Mouse (Mus musculus) forebrain, embryonic 16.5 days (tissue): ENCODE results near the gene Ankrd28. TPM values are rescaled to one million over a fixed set of nuclear protein-coding genes. Genes with fewer than 3 reads are reported as not detected.
A peak's percentile ranks its signal among the peaks of the same experiment; 100 is the strongest.
"Not testable (repeated sequence)": the region's sequence is repeated elsewhere in the genome, so short reads cannot be mapped to it uniquely, and the experiment has no call there.

Experiments
- ATAC-seq: fragments of 200-750 bp; cut with Nextera tagmentation; 2 replicates; pipeline ENCODE4 v1.8.0; 2017; ENCODE audit warnings: mild to moderate bottlenecking, moderate library complexity
- H3K27ac ChIP-seq: fragments of 300-500 bp; sonication (generic); 2 replicates; pipeline ENCODE4 v1.5.1; 2014; ENCODE audit warnings: low read length, control low read depth
- H3K27me3 ChIP-seq: fragments of 300-500 bp; sonication (generic); replicated peaks from 2 replicates; pipeline ENCODE4 v1.6.1; 2014; ENCODE audit warnings: low read length; ENCODE audit not compliant: control insufficient read depth, insufficient read depth
- H3K36me3 ChIP-seq: fragments of 300-500 bp; sonication (generic); 2 replicates; pipeline ENCODE4 v1.6.1; 2014; ENCODE audit not compliant: control insufficient read depth, insufficient read depth
- H3K4me1 ChIP-seq: fragments of 300-500 bp; sonication (generic); replicated peaks from 2 replicates; pipeline ENCODE4 v1.6.1; 2014; ENCODE audit warnings: low read length; ENCODE audit not compliant: control insufficient read depth, insufficient read depth
- H3K4me2 ChIP-seq: fragments of 300-500 bp; sonication (generic); 2 replicates; pipeline ENCODE4 v1.6.1; 2014; ENCODE audit warnings: mild to moderate bottlenecking, low read length, control low read depth
- H3K4me3 ChIP-seq: fragments of 300-500 bp; sonication (generic); replicated peaks from 2 replicates; pipeline ENCODE4 v1.5.1; 2014; ENCODE audit warnings: mild to moderate bottlenecking, low read length, control low read depth
- H3K9ac ChIP-seq: fragments of 300-500 bp; sonication (generic); replicated peaks from 2 replicates; pipeline ENCODE4 v1.6.1; 2014; ENCODE audit warnings: low read depth, low read length, control low read depth
- H3K9me3 ChIP-seq: fragments of 300-500 bp; sonication (generic); 2 replicates; pipeline ENCODE4 v1.6.1; 2016; ENCODE audit warnings: low read length; ENCODE audit not compliant: control insufficient read depth
- WGBS: fragments of 180-500 bp; shearing (Covaris S2); extraction: QIAGEN DNeasy Blood & Tissue Kit; methylation state at CpG from one replicate; pipeline ENCODE4 v1.1.7; 2014; 5-methylcytosine and 5-hydroxymethylcytosine counted together
- polyA plus RNA-seq: library from polyadenylated mRNA; unstranded; fragments of >200 nt; fragmentation: Nextera tagmentation; extraction: Ambion mirVana; gene quantifications from 2 replicates; pipeline ENCODE4 v1.2.1, GENCODE M21; 2015

The Ankrd28 gene
- polyA plus RNA-seq: 12.2 and 12.4 TPM in 2 replicates

DNA sequence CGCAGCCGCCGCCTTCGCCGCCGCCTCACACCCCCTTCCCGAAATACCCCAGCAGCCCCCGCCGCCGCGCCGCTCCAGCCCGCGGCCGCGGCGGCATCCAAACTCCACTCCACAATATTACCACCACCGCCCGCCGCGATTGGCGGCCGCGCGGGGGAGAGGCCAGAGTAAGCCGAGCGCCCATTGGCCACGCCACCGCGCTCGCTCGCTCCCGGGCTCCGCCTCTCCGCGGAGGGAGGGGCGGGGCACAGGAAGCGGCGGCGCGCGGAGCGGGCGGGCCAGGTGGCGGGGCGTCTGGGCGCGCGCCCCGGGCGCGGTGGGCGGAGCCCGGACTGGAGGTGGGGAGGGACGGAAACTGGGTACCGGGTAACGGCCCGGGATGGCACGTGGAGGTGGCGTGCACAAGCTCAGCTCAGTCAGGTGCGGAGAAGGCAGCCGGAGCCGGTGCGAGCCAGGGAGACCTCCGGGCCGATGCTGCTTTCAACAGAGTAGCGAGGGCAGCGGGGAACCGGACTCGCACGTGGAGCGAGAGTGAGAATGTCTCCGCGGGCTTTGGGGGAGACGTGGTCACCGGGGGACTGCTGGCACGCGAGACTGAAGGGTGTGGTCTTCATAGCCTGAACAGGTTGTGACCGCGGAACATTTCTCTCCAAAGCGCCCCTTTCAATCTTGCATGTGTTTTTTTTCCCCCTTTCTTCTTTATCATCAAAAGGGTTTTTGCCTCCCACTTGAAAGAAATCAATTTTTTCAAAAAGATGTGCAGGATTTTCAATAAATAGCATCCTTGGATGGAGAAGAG lies at the start of gene Ankrd28:
Gene Ankrd28 (minus strand): TSS at position 81 of the 799 bp plus-strand sequence.
- Histone ChIP-seq H3K27ac (peak within 1 kb of the TSS; percentile 91), H3K9ac (peak within 1 kb of the TSS; percentile 88), H3K4me1 (peaks cover 9% of the 10 kb centered on the region), H3K27me3 (no peaks in the 10 kb centered on the region), H3K9me3 (no peaks in the 10 kb centered on the region), H3K36me3 (no peaks in the 10 kb centered on the region), H3K4me3 (peak within 1 kb of the TSS; percentile 75), H3K4me2 (peak within 1 kb of the TSS; percentile 62)
- peak; percentile 98 for ATAC-seq
- under 1% methylated on average over 78 of the region's 81 CpGs for WGBS

DNA sequence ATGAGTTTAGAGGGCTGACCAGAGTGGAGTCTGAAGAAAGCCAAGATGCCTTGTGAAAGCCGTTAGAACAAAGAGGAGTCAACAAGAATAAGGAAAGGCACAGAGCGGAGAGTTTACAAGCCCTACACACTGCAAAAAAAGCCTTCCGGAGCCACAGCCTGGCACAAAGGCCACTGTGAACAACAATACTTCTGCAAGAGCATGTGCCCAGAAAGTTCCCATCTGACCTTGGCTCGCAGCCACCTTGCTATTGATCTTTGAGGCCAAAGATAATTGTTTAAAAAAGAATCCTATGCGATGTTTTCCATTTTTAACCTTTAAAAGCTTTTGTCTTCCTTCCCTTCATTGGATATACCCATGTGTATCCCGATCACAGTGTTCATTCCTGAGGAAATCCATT lies 49.0 kb upstream of the Ankrd28 start:
- H3K27ac ChIP-seq: no peak overlapping the region
- WGBS: 76% methylated on average over 6 of the region's 6 CpGs
- no peak overlapping the region for H3K4me3 ChIP-seq
- no peaks in the 10 kb centered on the region for H3K9me3 ChIP-seq
- H3K4me1 ChIP-seq: no peaks in the 10 kb centered on the region
- ATAC-seq: no peak
- no peak overlapping the region for H3K4me2 ChIP-seq
- no peaks in the 10 kb centered on the region for H3K27me3 ChIP-seq
- no peaks in the 10 kb centered on the region for H3K36me3 ChIP-seq
- no peak overlapping the region for H3K9ac ChIP-seq

- no peak overlapping the region for H3K27ac ChIP-seq
- no peak overlapping the region for H3K4me3 ChIP-seq
- H3K4me2 ChIP-seq: no peak overlapping the region
- WGBS: 84% methylated on average over 5 of the region's 5 CpGs
- H3K9ac ChIP-seq: no peak overlapping the region
- H3K27me3 ChIP-seq: no peaks in the 10 kb centered on the region
- peaks cover 2% of the 10 kb centered on the region; the same call in 1 of the 2 replicates for H3K9me3 ChIP-seq
- no peaks in the 10 kb centered on the region for H3K4me1 ChIP-seq
- no peaks in the 10 kb centered on the region for H3K36me3 ChIP-seq
- no peak for ATAC-seq
Observed at GRCm38 (mm10) chr14:31872130-31872529, 41.7 kb upstream of the Ankrd28 start.

DNA sequence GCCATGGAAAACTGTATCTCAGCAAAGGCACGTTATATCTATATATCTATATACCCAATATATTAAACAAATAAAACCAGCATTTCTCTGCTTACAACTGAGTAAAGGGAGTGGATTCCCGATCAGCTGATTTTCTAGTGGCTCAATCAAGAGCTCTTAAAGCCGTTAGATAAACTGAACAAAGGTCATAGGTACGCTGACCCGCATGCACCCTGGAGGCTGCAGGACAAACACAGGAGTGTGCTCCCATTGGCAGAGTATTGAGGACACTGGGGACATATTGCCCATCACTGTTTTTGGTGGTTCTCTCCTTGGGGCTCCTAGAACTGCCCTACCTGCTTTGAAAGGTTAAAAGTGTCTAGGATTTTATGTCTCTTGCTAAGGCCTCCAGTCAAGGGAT lies 40.0 kb upstream of the Ankrd28 start:
- ATAC-seq: no peak
- 90% methylated on average over 5 of the region's 5 CpGs for WGBS
- H3K4me3 ChIP-seq: no peak overlapping the region
- no peak overlapping the region for H3K9ac ChIP-seq
- H3K27me3 ChIP-seq: no peaks in the 10 kb centered on the region
- H3K9me3 ChIP-seq: peaks cover 9% of the 10 kb centered on the region
- no peak overlapping the region for H3K4me2 ChIP-seq
- no peaks in the 10 kb centered on the region for H3K4me1 ChIP-seq
- H3K27ac ChIP-seq: no peak overlapping the region
- H3K36me3 ChIP-seq: no peaks in the 10 kb centered on the region

DNA sequence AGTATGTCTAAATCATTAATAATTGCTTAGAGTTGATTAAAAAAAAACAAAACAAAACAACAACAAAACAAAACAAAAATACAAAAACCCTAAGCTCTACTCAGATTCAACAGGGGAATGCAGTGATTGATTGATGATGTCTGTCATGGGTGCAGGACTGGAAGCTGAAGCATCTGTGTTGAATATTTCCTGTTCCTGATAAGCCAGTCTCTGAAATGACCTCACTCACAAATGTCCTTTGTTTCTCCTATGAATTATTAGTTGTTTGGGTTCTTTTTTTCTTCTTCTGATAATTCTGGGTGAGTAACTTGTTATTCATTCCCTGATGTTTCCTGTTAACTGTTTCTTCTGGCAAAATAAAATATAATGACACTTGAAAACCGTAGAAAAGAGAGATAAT lies 38.1 kb upstream of the Ankrd28 start:
- peaks cover 13% of the 10 kb centered on the region for H3K9me3 ChIP-seq
- no peaks in the 10 kb centered on the region for H3K36me3 ChIP-seq
- H3K27me3 ChIP-seq: no peaks in the 10 kb centered on the region
- no peak overlapping the region for H3K4me2 ChIP-seq
- no peak overlapping the region for H3K4me3 ChIP-seq
- no peak for ATAC-seq
- no peak overlapping the region for H3K27ac ChIP-seq
- no peak overlapping the region for H3K9ac ChIP-seq
- 88% methylated on average over 1 of the region's 1 CpGs for WGBS
- no peaks in the 10 kb centered on the region for H3K4me1 ChIP-seq

DNA sequence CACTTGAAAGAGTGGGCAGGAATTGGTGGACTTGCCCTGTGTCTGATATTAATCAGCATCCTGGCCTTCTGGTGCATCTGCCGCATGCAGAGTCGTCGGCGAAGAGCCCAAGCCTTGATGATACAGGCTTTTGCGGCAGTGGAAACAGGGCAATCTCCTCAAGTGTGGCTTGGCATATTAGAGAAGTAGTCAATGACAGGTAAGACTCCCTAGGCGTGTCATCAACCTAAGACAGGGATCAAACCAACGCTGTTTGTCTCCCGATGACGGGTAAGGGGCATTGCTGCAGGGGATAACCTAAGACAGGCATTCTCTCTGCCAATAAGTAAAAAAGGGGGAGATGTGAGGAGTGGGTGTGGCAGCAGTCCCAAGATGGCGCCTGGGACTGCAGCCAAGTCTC lies 35.9 kb upstream of the Ankrd28 start:
- not testable (repeated sequence) for H3K4me1 ChIP-seq, H3K4me2 ChIP-seq, H3K9ac ChIP-seq, H3K27me3 ChIP-seq, ATAC-seq, H3K27ac ChIP-seq, H3K4me3 ChIP-seq, H3K36me3 ChIP-seq
- H3K9me3 ChIP-seq: peaks cover 18% of the 10 kb centered on the region
- 97% methylated on average over 10 of the region's 10 CpGs for WGBS

DNA sequence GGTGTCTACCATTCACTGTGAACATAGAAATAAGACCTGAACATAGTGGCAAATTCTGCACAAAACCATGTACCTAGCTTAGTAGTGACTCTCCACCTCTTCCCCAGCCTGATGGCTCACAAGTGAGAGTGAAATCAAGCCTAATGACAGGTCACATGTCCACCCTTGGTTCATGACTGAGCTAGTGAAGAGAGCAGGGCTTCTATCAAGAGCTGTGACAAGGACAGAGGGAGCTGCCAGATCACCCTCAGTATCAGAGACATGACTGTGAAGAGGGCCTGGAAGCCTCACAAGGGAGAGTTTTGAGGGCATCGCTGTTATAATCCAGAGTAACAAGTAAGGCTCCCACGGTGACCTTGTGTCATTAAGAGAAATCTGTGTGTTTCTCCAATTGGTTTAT lies 28.2 kb upstream of the Ankrd28 start:
- 95% methylated on average over 2 of the region's 2 CpGs for WGBS

DNA sequence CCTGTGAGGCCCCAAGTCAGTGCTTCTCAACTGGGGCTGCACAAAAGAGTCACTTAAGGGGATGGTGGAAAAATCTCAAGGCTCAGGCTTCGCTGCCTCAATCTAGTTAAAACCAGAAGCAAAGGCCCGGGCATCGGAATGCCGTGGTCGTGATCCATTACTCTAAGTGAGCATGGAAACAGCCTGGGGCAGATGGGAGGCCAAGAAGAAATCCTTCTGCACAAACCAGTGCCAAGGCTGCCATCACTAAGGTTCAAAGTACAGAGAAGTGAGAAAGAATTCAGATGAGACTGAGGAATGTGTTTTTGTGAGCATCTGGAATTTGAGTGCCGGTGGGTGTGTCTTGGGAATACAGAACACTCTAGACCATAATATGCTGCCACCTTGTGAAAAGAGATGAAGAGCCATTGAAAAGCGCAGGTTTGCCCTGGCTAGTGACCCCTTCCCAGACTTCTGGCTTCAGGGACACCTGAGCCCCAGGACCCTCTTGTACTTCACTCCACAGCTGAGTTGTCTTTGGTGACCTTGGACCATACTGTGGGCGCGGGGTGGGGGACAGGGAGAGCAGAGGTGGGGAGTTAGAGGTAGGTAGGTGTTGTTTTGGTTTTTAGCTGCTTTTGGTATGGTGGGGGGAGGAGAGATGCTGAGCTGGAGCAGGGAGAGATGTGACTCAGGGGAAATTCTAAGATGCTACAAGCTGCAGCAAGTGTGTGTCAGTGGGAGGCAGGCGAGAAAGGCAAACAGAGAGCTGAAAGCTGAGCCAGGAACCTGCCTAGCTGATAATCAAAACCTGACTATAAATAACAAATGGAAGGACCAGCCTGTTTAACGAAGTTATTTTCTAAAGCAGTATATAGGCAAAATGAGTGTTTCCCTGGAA lies 26.9 kb upstream of the Ankrd28 start:
- Histone ChIP-seq H3K4me1 (peaks cover 14% of the 10 kb centered on the region), H3K4me3 (no peak overlapping the region), H3K36me3 (no peaks in the 10 kb centered on the region), H3K27me3 (no peaks in the 10 kb centered on the region), H3K9ac (no peak overlapping the region), H3K4me2 (no peak overlapping the region), H3K27ac (no peak overlapping the region), H3K9me3 (peaks cover 5% of the 10 kb centered on the region)
- ATAC-seq: no peak
- 75% methylated on average over 11 of the region's 11 CpGs for WGBS

More for the DNA sequence above, 28.2 kb upstream of the Ankrd28 start:
- H3K9ac ChIP-seq: no peak overlapping the region
- H3K4me2 ChIP-seq: no peak overlapping the region
- H3K27me3 ChIP-seq: no peaks in the 10 kb centered on the region
- peaks cover 5% of the 10 kb centered on the region for H3K9me3 ChIP-seq
- H3K27ac ChIP-seq: no peak overlapping the region
- no peak for ATAC-seq
- H3K4me3 ChIP-seq: no peak overlapping the region
- H3K4me1 ChIP-seq: peaks cover 14% of the 10 kb centered on the region
- H3K36me3 ChIP-seq: no peaks in the 10 kb centered on the region

DNA sequence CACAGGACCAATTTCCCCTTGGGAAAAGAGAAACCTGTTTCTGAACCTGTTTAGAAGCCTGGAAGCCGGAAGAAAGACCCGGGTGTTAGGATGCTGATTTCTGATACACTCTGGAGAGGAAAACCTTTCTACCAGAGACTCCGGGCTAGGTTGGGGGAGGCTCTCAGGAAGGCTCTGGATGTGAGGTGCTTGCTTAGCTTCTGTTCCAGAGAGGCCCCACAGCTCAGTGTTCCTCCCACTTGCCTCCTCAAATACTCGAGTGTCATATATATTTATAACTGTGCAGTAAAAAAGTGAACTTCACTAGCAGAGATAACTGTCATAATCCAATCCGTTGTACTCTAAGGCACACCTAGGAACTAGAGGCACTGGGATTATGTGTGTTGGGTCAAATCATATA lies 25.6 kb upstream of the Ankrd28 start:
- no peaks in the 10 kb centered on the region for H3K9me3 ChIP-seq
- no peak overlapping the region for H3K4me2 ChIP-seq
- no peak for ATAC-seq
- H3K9ac ChIP-seq: no peak overlapping the region
- H3K27me3 ChIP-seq: no peaks in the 10 kb centered on the region
- no peaks in the 10 kb centered on the region for H3K36me3 ChIP-seq
- no peak overlapping the region for H3K4me3 ChIP-seq
- WGBS: 87% methylated on average over 5 of the region's 5 CpGs
- H3K27ac ChIP-seq: no peak overlapping the region
- peaks cover 14% of the 10 kb centered on the region for H3K4me1 ChIP-seq
